Mouse (Mus musculus) urinary bladder, postnatal 36 days (tissue): Measurements from ENCODE around the gene Sh3pxd2a.
A peak's percentile ranks its signal among the peaks of the same experiment; 100 is the strongest.
"Not testable (repeated sequence)": the region's sequence is repeated elsewhere in the genome, so short reads cannot be mapped to it uniquely, and the experiment has no call there.

Source experiments
- DNase-seq, 2 experiments: peaks; one replicate each; pipeline ENCODE4 v3.0.0; 2022; ENCODE audit warnings: low spot score in 2 of 2, mixed read lengths in 1 of 2

Sh3pxd2a gene

DNA sequence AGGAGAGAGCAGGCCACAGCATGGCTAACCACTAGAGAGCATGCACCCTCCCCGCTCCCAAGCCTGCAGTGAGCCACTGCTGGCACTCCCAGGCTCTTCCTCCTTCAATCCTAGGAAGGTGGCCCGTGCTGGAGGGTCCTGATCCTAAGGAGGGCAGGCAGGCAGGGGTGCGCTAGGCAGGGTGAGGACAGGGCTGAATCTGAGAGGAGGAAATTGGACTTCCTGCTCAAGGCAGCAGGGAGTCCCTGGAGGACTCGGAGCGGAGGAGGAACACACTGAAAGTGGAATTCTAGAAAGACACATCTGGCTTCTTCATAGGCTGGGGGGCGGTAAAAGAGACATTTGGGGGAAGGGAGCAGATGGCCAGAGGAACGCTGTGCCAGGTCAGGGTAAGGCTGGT lies 55.5 kb downstream of the Sh3pxd2a start:
- DNase-seq, result no peak

DNA sequence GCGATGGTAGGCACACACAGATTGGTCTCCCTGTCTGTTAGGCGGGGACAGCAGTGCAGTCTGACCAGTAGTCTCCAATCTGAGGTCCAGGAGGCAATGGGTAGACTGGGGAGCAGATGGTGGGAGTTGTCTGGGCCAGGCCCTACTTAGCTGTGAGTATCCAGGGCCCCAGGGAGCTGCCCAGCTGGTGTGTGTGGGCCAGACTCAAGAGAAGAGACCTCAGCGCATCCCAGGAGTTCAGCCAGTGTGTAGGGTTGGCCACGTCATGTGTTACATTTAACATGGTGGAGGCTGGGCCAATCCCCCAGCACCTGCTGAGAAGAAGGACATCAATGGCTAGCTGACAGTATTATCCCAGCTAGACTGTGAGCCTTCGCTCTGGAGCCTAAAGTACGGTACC lies 56.9 kb downstream of the Sh3pxd2a start:
- no peak for DNase-seq

DNA sequence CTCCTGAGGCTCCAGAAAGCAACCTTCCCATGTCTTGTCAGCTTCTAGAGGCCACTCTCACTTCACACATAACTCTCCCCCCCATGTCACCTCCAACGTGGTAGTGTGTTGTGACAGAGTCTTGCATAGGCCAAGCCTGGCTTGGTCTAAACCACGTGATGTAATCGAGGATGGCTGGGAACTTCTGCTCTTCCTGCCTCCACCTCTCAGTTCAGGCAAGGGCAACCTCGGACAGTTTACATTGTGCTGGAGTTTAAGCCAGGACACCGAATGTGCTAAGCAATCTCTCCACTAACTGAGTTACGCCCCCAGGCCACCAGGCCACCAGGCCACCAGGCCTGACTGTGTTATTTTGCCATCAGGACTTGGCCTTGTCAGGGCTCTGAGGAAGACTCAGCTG lies 57.7 kb downstream of the Sh3pxd2a start:
- DNase-seq, result no peak

DNA sequence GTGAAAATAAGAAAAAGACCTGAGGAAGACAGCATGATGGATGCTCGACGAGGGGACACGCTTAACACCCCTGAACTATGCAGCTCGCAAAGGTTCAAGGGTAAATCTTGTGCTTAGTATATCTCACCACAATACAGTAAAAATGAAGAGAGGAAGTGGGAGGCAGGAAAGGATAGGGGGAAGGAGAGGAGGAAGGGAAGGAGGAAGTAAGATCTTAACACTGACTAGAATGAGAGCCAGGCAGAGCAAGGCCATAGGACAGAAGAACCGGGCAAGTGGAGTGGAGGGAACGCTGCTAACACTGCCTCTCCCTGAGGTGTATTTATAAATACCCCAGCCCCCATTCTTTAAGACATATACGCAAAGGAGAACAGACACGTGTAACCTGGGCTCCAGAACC lies 58.7 kb downstream of the Sh3pxd2a start:
- DNase-seq, result no peak

DNA sequence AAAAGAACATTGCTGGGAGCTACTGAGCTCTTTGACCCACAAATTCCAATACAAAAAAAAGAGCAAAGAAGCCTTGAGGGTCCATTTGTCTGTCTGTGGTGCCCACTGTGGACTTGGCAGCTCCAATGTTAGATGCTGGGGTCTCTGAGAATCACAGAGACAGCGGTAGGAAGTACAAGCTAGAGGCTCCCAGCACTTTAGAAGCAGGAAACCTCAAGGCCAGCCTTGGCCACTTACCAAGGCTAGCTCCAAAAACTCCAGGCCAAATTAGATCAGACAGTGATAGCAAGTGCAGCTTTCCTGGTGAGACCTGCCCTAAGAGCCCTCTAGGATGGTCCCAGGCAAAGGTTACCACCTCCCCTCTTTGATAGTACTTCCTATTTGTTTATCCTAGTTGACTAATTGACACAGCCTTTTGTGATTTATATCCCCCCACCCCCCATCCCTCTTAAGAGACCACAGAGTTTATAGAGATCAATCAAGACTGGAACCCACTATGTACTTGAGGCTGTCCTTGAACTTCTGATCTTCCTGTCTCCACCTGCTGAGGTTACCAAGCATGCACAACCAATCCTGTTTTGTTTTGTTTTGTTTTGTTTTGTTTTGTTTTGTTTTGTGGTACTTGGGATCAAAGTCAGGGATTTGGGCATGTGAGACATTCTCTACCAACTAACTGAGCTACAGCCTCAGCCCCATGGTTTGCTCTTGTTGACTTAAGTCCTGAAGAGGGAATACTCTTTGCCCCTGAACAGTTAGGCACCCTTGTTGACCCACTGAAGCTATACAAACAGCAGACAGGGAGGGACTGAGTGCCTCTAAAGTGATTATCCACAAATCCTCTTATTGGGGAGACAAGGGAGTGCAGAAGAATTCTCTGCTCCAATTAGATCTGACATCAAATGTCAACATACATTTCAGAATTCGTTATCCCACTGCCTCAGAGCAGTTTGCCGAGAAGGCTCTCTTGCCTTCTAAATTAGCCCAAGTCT lies 60.5 kb downstream of the Sh3pxd2a start:
- no peak for DNase-seq

DNA sequence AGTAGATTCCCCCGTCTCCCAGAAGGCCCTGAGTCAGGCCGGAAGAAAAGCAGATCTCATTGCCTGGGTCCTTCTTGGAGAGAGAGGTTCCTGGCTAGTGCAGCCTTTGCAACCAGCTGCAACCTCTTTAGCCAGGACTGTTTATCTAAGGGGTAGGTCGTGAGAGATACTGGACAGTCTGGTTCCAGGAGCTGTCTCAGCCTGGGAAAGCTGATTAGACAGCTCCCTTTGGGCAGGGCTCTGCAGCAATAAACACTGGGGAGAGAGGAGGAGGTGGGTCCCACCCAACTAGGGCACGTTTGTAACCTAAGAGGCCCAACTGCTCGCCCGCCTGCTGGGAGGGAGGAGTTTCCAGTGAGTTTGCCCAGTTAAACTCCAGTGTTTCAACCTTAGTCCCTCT lies 61.2 kb downstream of the Sh3pxd2a start:
- peak; percentile 60 to 77 for DNase-seq

DNA sequence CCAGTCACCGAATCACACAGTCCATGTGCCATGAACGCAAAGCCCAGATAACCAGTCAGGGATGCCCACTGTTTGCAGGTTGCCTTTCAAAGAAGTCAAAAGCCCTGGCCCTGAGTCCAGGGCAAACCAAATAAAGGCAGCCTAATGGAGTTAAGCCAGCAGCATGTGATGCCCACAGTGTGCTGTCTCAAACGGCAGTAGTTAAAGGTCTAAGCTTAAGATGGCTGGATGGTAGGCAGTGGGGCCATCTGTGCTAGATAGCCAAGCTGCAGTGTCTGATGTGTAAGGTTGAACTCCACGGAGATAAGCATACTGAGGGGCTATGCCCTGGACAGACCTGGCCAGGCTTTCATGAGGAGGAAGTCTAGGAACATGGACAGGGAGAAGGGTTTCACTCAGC lies 61.7 kb downstream of the Sh3pxd2a start:
- no peak for DNase-seq

DNA sequence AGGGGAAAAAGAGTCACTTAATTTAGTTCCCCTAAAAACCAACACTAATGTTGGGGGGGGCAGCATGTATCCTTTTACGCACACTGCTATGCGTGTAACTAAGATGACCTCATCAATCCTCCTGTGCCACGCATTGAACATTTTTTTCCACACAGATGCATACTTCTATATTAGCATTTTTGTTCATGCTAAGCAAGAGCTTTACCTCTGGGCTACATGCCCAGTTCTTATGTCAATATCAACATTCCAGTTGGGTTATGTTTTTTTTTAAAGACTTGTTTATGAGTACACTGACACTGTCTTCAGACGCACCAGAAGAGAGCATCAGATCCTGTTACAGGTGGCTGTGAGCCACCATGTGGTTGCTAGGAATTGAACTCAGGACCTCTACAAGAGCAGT lies 64.5 kb downstream of the Sh3pxd2a start:
- DNase-seq, result no peak

DNA sequence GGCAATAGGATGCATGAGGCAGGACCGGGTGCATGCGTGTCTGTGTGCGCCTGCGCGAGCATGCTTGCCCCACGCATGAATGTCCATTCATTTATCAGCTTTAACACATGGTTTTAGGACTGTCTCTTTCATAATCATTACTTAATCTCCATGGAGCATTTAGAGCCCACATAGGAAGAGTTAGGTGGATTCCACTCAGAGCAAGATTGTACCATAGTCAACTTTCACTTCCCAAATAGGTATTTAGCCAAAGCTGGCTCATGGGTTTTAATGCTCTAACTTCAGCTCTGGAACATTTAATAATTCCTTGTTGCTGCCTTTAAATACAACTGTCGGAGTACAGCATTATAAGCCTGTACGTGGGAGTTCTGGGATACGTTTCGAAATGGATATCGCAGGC lies 65.2 kb downstream of the Sh3pxd2a start:
- DNase-seq, result no peak

DNA sequence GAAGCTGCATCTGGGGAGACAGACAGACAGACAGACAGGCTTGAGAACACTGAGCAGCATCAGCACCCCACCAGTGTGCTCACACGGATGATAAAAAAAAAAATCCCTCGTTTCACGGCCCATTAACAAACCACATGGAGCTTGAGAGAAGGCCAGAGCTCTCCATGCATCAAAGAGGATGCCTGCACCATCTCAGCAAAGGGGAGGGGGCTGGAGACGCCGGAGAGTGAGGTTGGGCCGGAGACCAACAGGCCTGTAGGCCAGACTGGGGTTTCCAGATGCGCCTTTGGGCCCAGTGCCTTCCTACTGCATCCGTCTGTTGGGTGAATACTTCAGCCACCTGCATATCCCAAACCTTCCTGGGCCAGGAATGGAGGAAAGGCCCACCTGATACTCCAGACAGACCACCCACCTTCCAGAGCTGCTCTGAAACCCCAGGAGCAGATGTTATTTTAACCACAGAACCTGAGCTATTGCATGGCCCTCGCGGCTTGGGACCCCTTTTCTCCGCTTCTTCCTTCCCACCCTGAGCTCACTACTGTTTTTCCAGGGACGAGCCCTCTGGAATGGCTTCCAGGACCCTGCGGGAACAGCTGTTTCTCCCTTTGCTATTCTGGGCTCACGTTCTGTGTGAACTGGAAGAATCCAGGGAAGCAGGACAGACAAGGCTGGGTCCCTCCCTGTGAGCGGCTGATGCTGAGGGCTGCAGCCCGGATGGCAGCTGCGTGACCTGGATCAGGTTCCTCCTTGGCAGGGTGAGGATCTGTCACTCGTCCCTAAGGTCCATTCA lies 66.1 kb downstream of the Sh3pxd2a start:
- DNase-seq, result no peak

DNA sequence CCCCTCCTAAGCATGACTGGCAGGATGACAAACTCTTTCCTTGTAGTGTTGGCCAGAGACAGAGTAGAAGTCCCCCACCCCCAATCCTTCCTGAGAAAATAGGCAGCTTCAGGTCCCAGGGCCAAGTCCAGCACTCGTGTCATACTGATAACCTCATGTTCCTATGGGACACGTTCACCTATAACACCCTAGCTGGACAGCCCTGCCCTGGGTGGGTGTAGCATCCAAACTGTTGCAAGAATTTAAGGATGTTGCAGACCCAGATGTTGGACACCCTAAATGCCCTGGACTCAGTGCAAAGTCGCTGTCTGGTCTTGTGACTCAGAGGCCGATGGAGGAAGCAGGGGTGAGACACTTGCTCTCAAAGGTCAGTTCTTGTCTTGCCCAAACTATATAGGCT lies 68.9 kb downstream of the Sh3pxd2a start:
- no peak for DNase-seq

DNA sequence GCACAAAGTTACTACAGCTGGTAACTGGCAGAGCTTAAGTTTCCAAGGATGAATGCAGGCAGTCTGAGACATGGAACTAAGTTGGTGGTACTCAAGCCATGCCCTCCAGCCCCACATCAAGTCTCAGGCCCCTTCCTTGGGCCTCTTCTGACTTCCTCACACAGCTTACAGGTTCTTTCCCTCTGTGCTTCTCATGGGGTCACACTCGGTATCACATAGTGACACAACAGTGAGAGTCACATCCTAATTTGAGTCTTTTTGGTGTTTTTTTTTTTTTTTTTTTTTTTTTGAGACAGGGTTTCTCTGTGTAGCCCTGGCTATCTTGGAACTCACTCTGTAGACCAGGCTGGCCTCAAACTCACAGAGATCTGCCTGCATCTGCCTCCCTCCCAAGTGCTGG lies 69.4 kb downstream of the Sh3pxd2a start:
- DNase-seq, result not testable (repeated sequence)

DNA sequence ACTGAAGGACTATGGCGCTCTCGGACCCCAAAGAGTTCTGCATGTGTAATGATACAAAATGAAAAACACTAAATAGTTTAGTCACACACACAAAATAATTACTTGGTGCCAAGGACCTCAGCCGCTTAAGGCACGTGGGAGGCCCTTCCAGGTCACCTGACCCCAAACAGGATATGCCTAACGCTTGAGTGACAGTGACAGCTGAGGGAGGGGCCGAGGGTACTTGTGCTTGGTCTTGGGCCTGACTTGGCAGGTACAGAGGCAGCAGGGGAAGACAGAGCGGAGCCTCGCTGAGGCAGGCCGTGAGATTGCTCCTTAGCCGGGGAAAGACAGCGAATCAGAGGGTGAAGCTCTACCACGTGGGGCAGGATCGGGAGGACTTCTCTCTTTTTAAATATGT lies 73.3 kb downstream of the Sh3pxd2a start:
- DNase-seq, result no peak

DNA sequence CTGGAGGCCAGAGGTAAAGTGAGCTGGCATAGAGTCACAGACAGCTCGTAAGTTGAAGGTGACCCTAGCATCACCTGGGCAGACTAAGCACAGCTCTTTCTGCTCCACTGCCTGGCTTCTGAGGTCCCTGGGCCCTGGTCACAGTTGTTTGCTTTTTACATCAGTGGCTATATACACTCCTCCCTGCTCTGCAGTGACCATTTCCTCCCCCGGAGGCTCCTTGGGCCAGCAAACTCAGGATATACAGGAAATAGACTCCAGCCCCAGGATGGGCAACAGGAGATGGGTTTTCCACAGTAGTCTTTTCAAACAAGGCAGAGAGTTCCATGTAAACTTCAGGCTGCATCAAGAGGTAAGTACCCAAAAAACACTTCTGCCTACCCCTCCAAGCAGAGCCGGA lies 76.3 kb downstream of the Sh3pxd2a start:
- DNase-seq, result no peak

DNA sequence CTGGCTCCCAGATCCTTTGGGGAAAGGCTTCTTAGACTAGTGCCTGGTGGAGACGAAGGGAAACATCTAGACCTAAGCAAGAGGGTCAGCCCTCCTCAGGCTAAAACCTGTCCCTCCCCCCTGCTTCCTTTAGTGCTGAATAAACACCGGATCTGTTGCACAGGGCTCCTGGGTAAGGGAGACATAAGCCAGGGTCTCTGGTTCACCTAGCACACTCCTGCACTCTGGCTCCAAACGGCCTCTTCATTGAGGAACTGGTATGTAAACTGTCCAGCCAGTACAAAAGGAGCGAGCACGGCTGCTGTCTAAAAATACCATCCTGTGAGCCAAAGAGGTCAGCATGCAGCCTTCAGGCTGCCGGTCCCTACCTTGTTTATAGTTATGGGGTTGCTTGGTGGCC lies 76.8 kb downstream of the Sh3pxd2a start:
- no peak for DNase-seq

DNA sequence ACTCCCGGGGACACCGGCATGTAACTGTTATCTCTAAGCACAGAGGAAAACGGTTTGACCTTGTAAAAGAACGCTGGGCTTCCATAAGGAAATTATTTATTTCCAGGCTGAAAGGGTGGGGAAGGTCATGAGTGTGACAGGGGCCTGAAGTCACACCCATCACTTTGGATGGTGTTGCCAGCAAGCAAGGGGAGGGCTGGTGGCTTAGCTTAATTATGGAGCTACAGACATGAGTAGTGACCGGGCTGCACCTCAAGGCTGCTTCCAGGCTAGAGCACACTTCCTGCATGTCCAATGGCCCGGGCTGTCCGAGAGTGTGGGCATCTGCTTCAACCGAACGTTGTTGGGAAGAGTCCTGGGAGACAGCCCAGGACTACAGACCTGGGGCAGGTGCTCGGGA lies 78.2 kb downstream of the Sh3pxd2a start:
- no peak for DNase-seq

DNA sequence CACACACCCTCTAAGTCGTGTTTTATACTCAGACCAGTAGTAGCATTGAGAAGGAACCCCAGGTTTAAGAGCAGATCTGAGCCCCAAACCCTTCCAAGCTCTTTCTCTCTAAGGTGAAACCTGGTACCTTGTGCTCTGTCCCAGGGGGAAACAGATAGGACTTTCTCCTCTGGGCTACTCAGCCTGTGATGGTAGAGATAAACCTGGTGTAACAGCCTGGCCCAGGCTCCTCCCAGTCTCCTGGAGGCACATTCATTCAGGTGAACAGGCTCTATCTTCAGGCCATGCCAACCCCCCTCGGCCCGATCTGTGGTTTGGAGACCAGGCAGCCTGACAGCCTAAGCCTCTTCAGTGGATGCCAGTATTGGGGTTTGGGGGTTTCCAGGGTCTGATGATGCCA lies 79.6 kb downstream of the Sh3pxd2a start:
- DNase-seq, result no peak

DNA sequence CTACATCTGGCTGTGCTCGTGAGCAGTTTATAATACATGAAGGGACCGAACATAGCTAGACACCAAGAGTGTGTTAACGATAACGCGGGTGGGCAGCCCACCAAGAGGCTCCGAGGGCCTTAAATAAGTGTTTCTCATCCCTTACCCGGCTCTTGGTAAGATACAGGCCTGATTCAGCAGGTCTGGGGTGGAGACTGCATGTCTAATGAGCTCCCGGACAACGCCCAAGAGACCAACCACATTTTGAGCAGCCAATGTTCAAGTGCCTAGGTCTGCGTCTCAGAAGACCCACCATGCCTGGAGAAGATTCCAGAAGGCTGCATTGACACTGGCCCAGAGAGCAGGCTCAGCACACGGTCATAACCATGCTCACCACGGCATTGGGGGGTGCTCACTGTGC lies 80.2 kb downstream of the Sh3pxd2a start:
- no peak for DNase-seq

DNA sequence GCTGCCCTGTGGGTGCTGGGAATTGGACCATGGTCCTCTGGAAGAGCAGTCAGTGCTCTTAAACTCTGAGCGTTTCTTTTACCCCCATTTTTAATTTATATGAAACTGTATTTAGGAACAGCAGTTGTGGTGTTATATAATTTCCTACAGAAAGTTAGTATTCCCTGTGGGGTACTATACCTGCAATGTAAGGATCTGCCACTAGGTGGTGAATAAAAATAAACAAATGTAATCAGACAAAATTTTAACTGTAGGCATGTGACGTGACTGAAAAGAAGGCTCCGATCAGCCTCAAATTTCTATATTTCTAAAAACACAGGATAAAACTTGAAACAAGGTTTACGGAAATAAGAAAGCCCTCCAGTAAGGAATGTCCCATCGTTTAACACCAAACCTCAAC lies 81.9 kb downstream of the Sh3pxd2a start:
- DNase-seq, result no peak

DNA sequence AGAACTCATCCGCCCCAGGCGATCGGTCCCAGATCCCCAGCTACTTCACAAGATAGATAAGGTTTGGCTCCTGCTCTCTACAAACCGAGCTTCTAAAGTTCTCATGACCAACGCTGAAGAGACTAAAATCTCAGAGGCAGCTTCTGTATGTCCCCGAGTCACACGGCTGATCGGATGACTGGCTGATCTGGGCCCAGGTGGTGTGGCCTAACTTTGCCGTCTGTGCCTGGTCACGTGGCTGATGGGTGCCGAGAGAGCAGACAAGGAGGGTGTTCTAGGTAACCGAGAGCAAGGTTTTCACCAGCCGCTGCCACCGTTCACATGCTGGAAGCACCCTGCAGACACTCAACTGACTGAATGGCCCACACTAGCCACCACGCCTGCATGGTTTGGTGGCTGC lies 83.2 kb downstream of the Sh3pxd2a start:
- DNase-seq, result no peak

DNA sequence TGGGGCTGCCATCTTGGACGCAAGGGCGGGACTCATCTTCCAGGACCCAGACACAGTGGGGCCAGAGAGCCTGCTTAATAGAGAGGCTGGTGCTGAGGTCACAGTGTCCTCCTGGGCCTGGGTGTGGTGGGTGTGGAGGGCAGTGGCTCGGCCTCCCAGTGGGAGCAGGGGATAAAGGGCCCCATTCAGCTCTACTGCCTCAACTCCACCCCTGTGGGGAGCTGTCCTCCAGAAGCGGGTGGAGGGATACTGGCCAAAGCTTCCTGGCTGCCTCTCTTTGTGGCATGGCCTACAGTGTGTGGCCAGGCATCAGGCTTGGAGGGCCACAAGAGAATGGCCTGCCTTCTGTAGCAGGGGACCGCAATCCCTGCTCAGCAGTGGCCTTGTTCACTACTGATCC lies 85.1 kb downstream of the Sh3pxd2a start:
- no peak for DNase-seq

DNA sequence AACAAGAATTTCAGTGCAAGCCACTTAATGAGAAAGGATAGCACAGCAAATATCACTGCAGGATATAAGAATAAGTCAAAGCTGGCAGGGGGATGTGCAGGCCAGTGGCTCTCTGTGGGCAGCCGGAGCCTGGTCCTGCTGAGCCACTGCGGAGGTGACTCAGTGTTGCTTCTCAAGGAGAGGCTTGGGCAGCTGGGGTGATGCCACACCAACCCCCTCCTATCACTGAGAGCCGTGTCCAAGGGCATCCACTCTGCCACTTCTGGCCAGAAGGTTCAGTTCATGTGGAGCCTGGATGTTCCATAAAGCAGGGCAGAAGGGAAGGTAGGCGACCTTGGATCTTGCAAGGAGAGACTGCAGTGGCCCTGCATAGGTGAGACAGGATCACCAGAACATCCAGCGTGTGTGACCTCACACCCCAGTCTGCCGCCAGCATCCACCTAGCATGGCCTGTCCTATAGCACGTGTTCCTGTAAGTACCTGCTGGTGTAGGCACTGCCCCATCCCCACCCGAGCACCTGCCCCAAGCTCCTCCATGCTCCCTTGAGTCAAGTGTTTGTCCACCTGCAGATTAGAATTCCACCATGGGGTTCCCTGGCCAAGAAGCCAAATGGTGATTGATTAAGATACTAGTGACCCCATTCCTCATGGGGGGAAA lies 89.2 kb downstream of the Sh3pxd2a start:
- DNase-seq, result no peak
